Mouse (Mus musculus) kidney, postnatal 25 days (tissue): Measurements from ENCODE around the gene Fam129b.
A peak's percentile ranks its signal among the peaks of the same experiment; 100 is the strongest.

ENCODE experiments used
- DNase-seq, 2 experiments: peaks; one replicate each; pipeline ENCODE4 v3.0.0; 2021; ENCODE audit warnings: mixed read lengths in 2 of 2

Gene Fam129b

GRCm38 (mm10) chr2:32966184-32966688, 90.3 kb downstream of the Fam129b start:
- DNase-seq: no peak

- DNase-seq: peak; percentile 87 to 94
These were observed 91.0 kb downstream of the Fam129b start for GRCm38 (mm10) chr2:32966689-32967631.

GRCm38 (mm10) chr2:32968024-32968614, 92.2 kb downstream of the Fam129b start:
- DNase-seq: no peak

DNA sequence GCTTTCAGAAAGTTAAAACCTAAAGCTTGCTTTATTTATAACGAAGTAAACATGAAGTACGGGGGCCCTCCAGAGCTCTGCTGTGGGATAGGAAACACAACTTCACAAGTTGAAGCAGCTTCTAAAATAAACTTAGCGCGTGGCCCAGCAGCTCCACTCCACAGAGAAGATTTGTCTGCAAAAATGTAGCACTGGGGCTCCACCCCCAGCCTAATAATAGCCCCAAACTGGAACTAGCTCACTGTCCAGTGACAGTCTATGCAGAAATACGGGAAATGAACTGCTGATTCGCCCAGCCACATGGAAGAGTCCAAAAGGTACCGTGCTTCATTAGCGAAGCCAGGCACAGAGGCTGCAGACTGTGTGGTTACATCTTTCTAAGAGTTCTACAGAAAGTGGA, 93.4 kb downstream of the Fam129b start:
- no peak for DNase-seq

DNA sequence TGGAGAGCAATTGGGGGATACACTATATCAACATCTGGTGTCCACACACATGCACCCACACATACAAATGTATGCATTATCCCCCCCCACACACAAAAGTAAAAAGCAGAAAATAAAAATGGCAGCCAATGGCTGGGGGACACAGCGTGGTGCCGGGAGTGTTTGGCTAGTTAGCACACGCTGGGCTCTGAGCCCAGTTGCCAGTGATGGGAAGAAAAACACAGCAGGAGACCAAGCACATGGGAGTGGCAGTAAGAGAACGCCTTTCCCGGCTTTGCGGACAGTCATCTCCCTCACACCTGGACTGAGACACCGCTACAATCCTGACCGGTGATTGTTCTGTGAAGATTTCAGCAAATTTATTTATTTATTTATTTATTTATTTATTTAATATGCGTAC, 95.3 kb downstream of the Fam129b start:
- DNase-seq: no peak

- DNase-seq: no peak
These were observed 98.3 kb downstream of the Fam129b start for GRCm38 (mm10) chr2:32974216-32974615.
